ENCODE assay signal across 24 mouse cellular contexts in the genomic region with DNA sequence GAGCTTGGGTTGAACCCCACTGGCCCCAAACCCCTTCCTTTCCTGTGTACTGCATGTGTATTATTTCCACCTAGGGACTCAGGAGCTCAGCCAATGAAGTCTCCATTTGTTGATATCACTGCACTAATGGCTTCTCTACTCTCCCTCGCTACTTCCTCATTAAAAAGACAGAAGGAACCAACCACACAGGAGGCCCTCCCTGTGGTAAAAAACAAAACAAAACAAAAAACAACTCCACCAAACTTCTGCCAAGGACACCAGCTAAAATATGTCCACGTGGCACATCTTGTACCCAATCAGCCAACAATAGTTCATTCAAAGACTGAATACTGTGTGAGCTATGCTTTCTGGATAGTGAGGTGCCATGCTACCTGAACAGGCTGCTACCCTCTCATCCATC.
DNase-seq lines count a peak whose midpoint lies in the region; ATAC-seq lines count a peak whose summit lies in the region.
"Had no signal": no experiment of that assay in that cellular context is flagged by ENCODE, and none has a peak within 500 bp of the region (broad histone marks: within the 10 kb centered on the region; RNA-seq: fewer than 3 reads in every experiment).

No protein-coding gene starts in this region.

- intact Hi-C loops in heart, postnatal 10 days (cut with DNase I), result no loop called here

- ATAC-seq in megakaryocyte, adult 5-6 weeks (ENCODE audit: poor library complexity, severe bottlenecking), result peak; percentile 76
- ATAC-seq: activated CD4-positive, CD25-positive, alpha-beta regulatory T cell, adult 4 months; forebrain, embryonic 13.5 days; hindbrain, embryonic 16.5 days; intestine, embryonic 16.5 days; midbrain, embryonic 16.5 days had no signal

- DNase-seq in heart, adult 11 months, result peak; percentile 85
- DNase-seq in heart, postnatal 10 days, result no peak
- peak; percentile 54 for DNase-seq in MEL-GATA-1-ER (ENCODE audit: extremely low read depth, low read depth)
- DNase-seq in embryo, embryonic 10.5 days (ENCODE audit: low spot score), result no peak
- no peak for DNase-seq in urinary bladder, postnatal 14 days (ENCODE audit: low spot score)
- DNase-seq in gastrocnemius, adult 18-20 months (ENCODE audit: low spot score), result no peak
- DNase-seq: adrenal gland, adult 2 months; adrenal gland, postnatal 36 days; cerebellum, adult 2 months; cerebellum, postnatal 14 days; gastrocnemius, postnatal 25 days; heart, adult 2 months; kidney, adult 8-10 months; kidney, postnatal 4 days; liver; lung, adult 2 months; lung, postnatal 10 days; right cerebral cortex, postnatal 14 days had no signal

Comparison
In these comparisons a context has a peak if more than half of its experiments do, and no peak if none do; other contexts are left out.
1. DNase-seq: peak in heart, adult 11 months (single experiment) and MEL-GATA-1-ER (single experiment); none in heart, postnatal 10 days (0 of 2), embryo, embryonic 10.5 days (single experiment), urinary bladder, postnatal 14 days (single experiment) and gastrocnemius, adult 18-20 months (single experiment).